Mouse (Mus musculus) liver, embryonic 14.5 days (tissue): ENCODE measurements at regions not wholly inside any gene's neighbourhood (a gene's known extent, or its start where the extent isn't known, plus 50 kb on each side); places are given as distances from the start of the nearest gene placed in this dataset.

Source experiments
- ATAC-seq: fragments of 200-750 bp; cut with Nextera tagmentation; 2 replicates; pipeline ENCODE4 v1.8.0; 2017; ENCODE audit warnings: moderate number of reproducible peaks, mild to moderate bottlenecking, moderate library complexity; ENCODE audit not compliant: insufficient read depth
- DNase-seq, 3 experiments: peaks; one replicate each; pipeline ENCODE4 v3.0.0-alpha.2; 2012 to 2013; ENCODE audit warnings: low read depth in 3 of 3, low spot score in 3 of 3
- H3K27ac ChIP-seq: fragments of 300-500 bp; sonication (generic); 2 replicates; pipeline ENCODE4 v1.5.1; 2014; ENCODE audit warnings: moderate library complexity, mild to moderate bottlenecking, control low read depth, inconsistent platforms
- H3K27me3 ChIP-seq: fragments of 300-500 bp; sonication (generic); 2 replicates; pipeline ENCODE4 v1.6.1; 2014; ENCODE audit warnings: mild to moderate bottlenecking, low read length, moderate library complexity; ENCODE audit not compliant: control insufficient read depth, insufficient read depth
- H3K36me3 ChIP-seq: fragments of 300-500 bp; sonication (generic); replicated peaks from 2 replicates; pipeline ENCODE4 v1.6.1; 2014; ENCODE audit warnings: low read depth; ENCODE audit not compliant: control insufficient read depth, insufficient read depth
- H3K4me1 ChIP-seq, 2 experiments: fragments of 200-500 bp in 1 of 2; fragments of 300-500 bp in 1 of 2; sonication (generic) in 1 of 2; replicated peaks; 2 replicates each; pipeline ENCODE4 v1.6.1; 2012 to 2014; ENCODE audit warnings: antibody characterized with exemption in 1 of 2, inconsistent platforms in 1 of 2, low read length in 1 of 2; ENCODE audit not compliant: control insufficient read depth in 2 of 2, insufficient read depth in 2 of 2
- H3K4me2 ChIP-seq: fragments of 300-500 bp; sonication (generic); 2 replicates; pipeline ENCODE4 v1.6.1; 2014; ENCODE audit warnings: low read depth, mild to moderate bottlenecking, control low read depth, moderate library complexity
- H3K4me3 ChIP-seq, 2 experiments: fragments of 200-500 bp in 1 of 2; fragments of 300-500 bp in 1 of 2; sonication (generic) in 1 of 2; 2 replicates each; pipeline ENCODE4 v1.5.1; 2012 to 2014; ENCODE audit warnings: low read depth in 2 of 2, low read length in 2 of 2, mild to moderate bottlenecking in 2 of 2, control low read depth in 1 of 2, inconsistent platforms in 1 of 2, moderate library complexity in 1 of 2; ENCODE audit not compliant: insufficient read depth in 1 of 2
- H3K9ac ChIP-seq: fragments of 300-500 bp; sonication (generic); replicated peaks from 2 replicates; pipeline ENCODE4 v1.6.1; 2014; ENCODE audit warnings: mild to moderate bottlenecking, control low read depth, moderate library complexity
- H3K9me3 ChIP-seq: fragments of 300-500 bp; sonication (generic); 2 replicates; pipeline ENCODE4 v1.6.1; 2016; ENCODE audit warnings: low read length, mixed read lengths; ENCODE audit not compliant: control insufficient read depth
- CTCF ChIP-seq: IDR thresholded peaks from 2 replicates; pipeline ENCODE4 v1.5.1; 2016; ENCODE audit warnings: antibody characterized with exemption, low read depth, control low read depth
- EP300 ChIP-seq: IDR thresholded peaks from 2 replicates; pipeline ENCODE4 v1.6.1; 2016; ENCODE audit warnings: antibody characterized with exemption, low read depth
- WGBS: fragments of 180-500 bp; shearing (Covaris S2); extraction: QIAGEN DNeasy Blood & Tissue Kit; methylation state at CpG from one replicate; pipeline ENCODE4 v1.1.7; 2014; ENCODE audit not compliant: insufficient replicate concordance; 5-methylcytosine and 5-hydroxymethylcytosine counted together

- Histone ChIP-seq H3K27me3 (no peaks in the 10 kb centered on the region), H3K9ac (no peak overlapping the region), H3K27ac (no peak overlapping the region), H3K4me2 (no peak overlapping the region), H3K9me3 (no peaks in the 10 kb centered on the region), H3K4me1 (no peaks in the 10 kb centered on the region), H3K4me3 (no peak overlapping the region), H3K36me3 (no peaks in the 10 kb centered on the region)
- ATAC-seq (no peak), DNase-seq (no peak)
- TF ChIP-seq EP300 (no peak), CTCF (no peak)
- 47% methylated on average over 6 of the region's 6 CpGs for WGBS
These were observed 311.7 kb downstream of the Tmem132b start for GRCm38 (mm10) chr5:125843259-125843658.

GRCm38 (mm10) chr5:125849722-125850121 lies 318.1 kb downstream of the Tmem132b start:
- H3K4me2 ChIP-seq, result no peak overlapping the region
- no peaks in the 10 kb centered on the region for H3K27me3 ChIP-seq
- no peak for ATAC-seq
- WGBS, result 72% methylated on average over 7 of the region's 7 CpGs
- H3K9me3 ChIP-seq, result peaks cover 6% of the 10 kb centered on the region; the same call in 1 of the 2 replicates
- no peaks in the 10 kb centered on the region for H3K4me1 ChIP-seq
- no peak for TF ChIP-seq CTCF
- no peak for TF ChIP-seq EP300
- no peak overlapping the region for H3K27ac ChIP-seq
- no peak for DNase-seq
- H3K4me3 ChIP-seq, result no peak overlapping the region
- H3K36me3 ChIP-seq, result no peaks in the 10 kb centered on the region
- H3K9ac ChIP-seq, result no peak overlapping the region

GRCm38 (mm10) chr5:125876296-125876695 lies 344.7 kb downstream of the Tmem132b start:
- Histone ChIP-seq H3K4me1 (no peaks in the 10 kb centered on the region), H3K27ac (no peak overlapping the region), H3K9me3 (no peaks in the 10 kb centered on the region; the same call in 1 of the 2 replicates), H3K4me3 (no peak overlapping the region), H3K36me3 (no peaks in the 10 kb centered on the region), H3K9ac (no peak overlapping the region), H3K27me3 (no peaks in the 10 kb centered on the region), H3K4me2 (no peak overlapping the region)
- ATAC-seq, result no peak
- WGBS, result 71% methylated on average over 9 of the region's 9 CpGs
- TF ChIP-seq CTCF, result no peak
- no peak for TF ChIP-seq EP300
- DNase-seq, result no peak

GRCm38 (mm10) chr5:125888840-125889239 lies 357.3 kb downstream of the Tmem132b start:
- Histone ChIP-seq H3K9me3 (no peaks in the 10 kb centered on the region), H3K36me3 (no peaks in the 10 kb centered on the region), H3K4me2 (no peak overlapping the region), H3K4me1 (no peaks in the 10 kb centered on the region), H3K27ac (no peak overlapping the region), H3K4me3 (no peak overlapping the region), H3K9ac (no peak overlapping the region), H3K27me3 (no peaks in the 10 kb centered on the region)
- 45% methylated on average over 2 of the region's 2 CpGs for WGBS
- no peak for TF ChIP-seq EP300
- no peak for TF ChIP-seq CTCF
- ATAC-seq, result no peak
- DNase-seq, result no peak

GRCm38 (mm10) chr5:125893864-125894263 lies 362.3 kb downstream of the Tmem132b start:
- Histone ChIP-seq H3K4me3 (no peak overlapping the region), H3K27ac (no peak overlapping the region), H3K9ac (no peak overlapping the region), H3K4me1 (no peaks in the 10 kb centered on the region), H3K36me3 (no peaks in the 10 kb centered on the region), H3K4me2 (no peak overlapping the region), H3K9me3 (no peaks in the 10 kb centered on the region; the same call in 1 of the 2 replicates), H3K27me3 (no peaks in the 10 kb centered on the region)
- no peak for ATAC-seq
- no peak for DNase-seq
- TF ChIP-seq CTCF (no peak), EP300 (no peak)
- 62% methylated on average over 6 of the region's 6 CpGs for WGBS
